Mouse (Mus musculus) C2C12 (cell line): Measurements from ENCODE around the gene Rgs9. TPM values are rescaled to one million over a fixed set of nuclear protein-coding genes. Genes with fewer than 3 reads are reported as not detected.
"Not testable (repeated sequence)": the region's sequence is repeated elsewhere in the genome, so short reads cannot be mapped to it uniquely, and the experiment has no call there.

Experiments
- H3K27me3 ChIP-seq: one replicate; pipeline ENCODE4 v1.6.1; 2011; ENCODE audit not compliant: control insufficient read depth, insufficient read depth, insufficient read length
- H3K36me3 ChIP-seq: one replicate; pipeline ENCODE4 v1.6.1; 2011; ENCODE audit not compliant: control insufficient read depth, insufficient read depth
- H3K4me3 ChIP-seq: one replicate; pipeline ENCODE4 v1.5.1; 2011; ENCODE audit warnings: mild to moderate bottlenecking, control low read depth; ENCODE audit not compliant: poor library complexity, insufficient read depth, severe bottlenecking
- H3K79me2 ChIP-seq: one replicate; pipeline ENCODE4 v1.6.1; 2011; ENCODE audit not compliant: control insufficient read depth, insufficient read depth
- H3K79me3 ChIP-seq: one replicate; pipeline ENCODE4 v1.6.1; 2011; ENCODE audit warnings: low read depth, control low read depth
- H3ac ChIP-seq: one replicate; pipeline ENCODE3; 2011; ENCODE audit warnings: low read depth; ENCODE audit not compliant: control insufficient read depth, insufficient read length
- CEBPB ChIP-seq: IDR thresholded peaks from one replicate; pipeline ENCODE4 v1.6.1; 2011; ENCODE audit warnings: low read depth, mild to moderate bottlenecking, control low read depth, moderate library complexity
- CTCF ChIP-seq: IDR thresholded peaks from one replicate; pipeline ENCODE4 v1.5.1; 2011; ENCODE audit not compliant: control insufficient read depth, insufficient read depth, insufficient read length
- FOSL1 ChIP-seq: IDR thresholded peaks from one replicate; pipeline ENCODE4 v1.8.0; 2011; ENCODE audit warnings: mild to moderate bottlenecking, low read length; ENCODE audit not compliant: poor library complexity, insufficient read depth, severe bottlenecking
- MAX ChIP-seq: IDR thresholded peaks from one replicate; pipeline ENCODE4 v1.6.1; 2011; ENCODE audit warnings: mild to moderate bottlenecking, control low read depth
- MYOD1 ChIP-seq: IDR thresholded peaks from one replicate; pipeline ENCODE4 v1.6.1; 2011; ENCODE audit warnings: low read depth; ENCODE audit not compliant: control insufficient read depth, insufficient read length
- MYOG ChIP-seq: IDR thresholded peaks from one replicate; pipeline ENCODE4 v1.6.1; 2011; ENCODE audit not compliant: control insufficient read depth, insufficient read length; ENCODE audit errors: extremely low read depth
- USF1 ChIP-seq: IDR thresholded peaks from one replicate; pipeline ENCODE4 v1.6.1; 2011; ENCODE audit warnings: low read depth, mild to moderate bottlenecking, control low read depth, moderate library complexity
- polyA plus RNA-seq: library from polyadenylated mRNA; unstranded; fragments of >200 nt; fragmentation: generic; extraction: Trizol; gene quantifications from one replicate; pipeline ENCODE4 v1.2.1, GENCODE M21; 2012; ENCODE audit warnings: missing spikeins

The Rgs9 gene
- polyA plus RNA-seq, 1 experiment = 0.02 TPM

- H3ac ChIP-seq = no peak overlapping the region
- TF ChIP-seq USF1 (no peak), MAX (no peak), FOSL1 (no peak), MYOD1 (no peak), MYOG (no peak), CTCF (no peak)
- no peak overlapping the region for H3K4me3 ChIP-seq
Measured at GRCm38 (mm10) chr11:109292056-109292455, 5.9 kb downstream of the Rgs9 start.

GRCm38 (mm10) chr11:109289378-109289777 lies 8.6 kb downstream of the Rgs9 start:
- not testable (repeated sequence) for H3ac ChIP-seq, H3K27me3 ChIP-seq, H3K36me3 ChIP-seq, H3K79me3 ChIP-seq, H3K79me2 ChIP-seq, H3K4me3 ChIP-seq

More at GRCm38 (mm10) chr11:109292056-109292455, 5.9 kb downstream of the Rgs9 start:
- no peaks in the 10 kb centered on the region for H3K79me2 ChIP-seq
- H3K79me3 ChIP-seq = no peaks in the 10 kb centered on the region
- no peaks in the 10 kb centered on the region for H3K36me3 ChIP-seq
- peaks cover 4% of the 10 kb centered on the region for H3K27me3 ChIP-seq

DNA sequence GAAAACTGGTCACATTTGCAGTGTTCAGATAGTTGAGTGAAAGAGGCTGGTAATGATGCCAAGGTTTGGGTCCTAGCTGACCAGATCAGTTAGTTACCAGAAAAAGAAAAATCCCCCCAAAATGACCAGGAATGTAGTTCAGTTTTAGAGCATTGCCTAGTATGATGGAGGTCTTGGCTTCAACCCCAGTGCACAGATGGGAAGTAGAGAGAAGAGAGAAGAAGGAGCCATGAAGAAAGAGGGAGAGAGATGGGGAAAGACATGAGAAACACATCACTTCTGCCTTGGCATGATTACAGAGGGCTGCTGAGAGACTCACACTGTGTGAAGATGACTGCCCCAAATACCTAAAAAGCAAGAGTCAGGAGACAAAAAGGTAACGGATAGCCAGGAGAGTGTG lies 13.1 kb downstream of the Rgs9 start:
- Histone ChIP-seq H3K79me2 (no peaks in the 10 kb centered on the region), H3K36me3 (no peaks in the 10 kb centered on the region), H3K4me3 (no peak overlapping the region), H3ac (no peak overlapping the region), H3K79me3 (no peaks in the 10 kb centered on the region), H3K27me3 (peaks cover 3% of the 10 kb centered on the region)
- TF ChIP-seq MAX = no peak
- no peak for TF ChIP-seq MYOD1
- no peak for TF ChIP-seq CTCF
- TF ChIP-seq CEBPB = no peak
- no peak for TF ChIP-seq FOSL1
- no peak for TF ChIP-seq USF1
- TF ChIP-seq MYOG = no peak

DNA sequence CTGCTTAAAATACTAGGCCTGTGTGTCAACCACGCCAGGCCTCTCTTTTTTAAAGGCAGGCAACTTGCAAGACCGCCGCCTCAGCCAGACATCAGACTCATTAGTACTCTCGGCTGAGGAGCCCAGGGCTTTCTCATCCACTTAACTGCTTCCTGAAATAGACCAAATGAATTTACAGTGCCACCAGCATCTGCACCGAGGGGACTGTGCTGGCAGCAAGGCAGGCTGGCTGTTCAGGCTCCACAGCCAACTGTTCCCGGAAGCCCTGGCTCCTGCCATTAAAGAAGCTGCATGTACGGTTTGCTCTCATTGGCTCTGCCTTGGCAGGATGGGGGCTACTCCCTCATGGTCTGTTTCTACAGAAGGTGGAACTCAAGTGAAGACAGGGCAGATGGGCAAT lies 19.7 kb downstream of the Rgs9 start:
- H3K79me2 ChIP-seq = no peaks in the 10 kb centered on the region
- H3ac ChIP-seq = no peak overlapping the region
- no peaks in the 10 kb centered on the region for H3K79me3 ChIP-seq
- no peak for TF ChIP-seq CEBPB
- no peak for TF ChIP-seq MAX
- TF ChIP-seq USF1 = no peak
- no peak for TF ChIP-seq MYOG
- TF ChIP-seq MYOD1 = no peak
- TF ChIP-seq FOSL1 = no peak
- TF ChIP-seq CTCF = no peak
- no peaks in the 10 kb centered on the region for H3K36me3 ChIP-seq
- peaks cover 7% of the 10 kb centered on the region for H3K27me3 ChIP-seq
- H3K4me3 ChIP-seq = no peak overlapping the region

GRCm38 (mm10) chr11:109271399-109271798 lies 26.5 kb downstream of the Rgs9 start:
- Histone ChIP-seq H3K27me3 (no peaks in the 10 kb centered on the region), H3K79me2 (no peaks in the 10 kb centered on the region)
- TF ChIP-seq MYOD1 (no peak), CEBPB (no peak), MYOG (no peak), FOSL1 (no peak), CTCF (no peak), MAX (no peak), USF1 (no peak)

DNA sequence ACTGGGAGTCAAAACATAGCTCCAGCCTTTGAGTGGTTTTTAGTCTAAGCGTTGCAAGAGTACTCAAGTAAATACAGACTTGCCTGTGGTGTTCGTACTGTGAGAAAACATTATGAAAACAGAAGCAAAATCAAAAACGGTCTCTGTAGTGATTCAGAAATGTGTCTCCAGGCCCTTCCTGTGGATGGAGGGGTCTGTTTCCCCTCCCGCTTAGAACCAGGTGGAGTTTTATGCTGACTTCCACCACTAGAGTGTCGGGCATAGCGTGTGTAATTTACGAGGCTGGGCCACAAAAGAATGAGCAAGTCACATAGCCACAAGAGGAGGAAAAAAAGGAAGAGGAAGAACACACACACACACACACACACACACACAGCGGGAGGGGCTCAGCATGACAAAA lies 27.6 kb downstream of the Rgs9 start:
- Histone ChIP-seq H3K4me3 (no peak overlapping the region), H3ac (no peak overlapping the region), H3K27me3 (no peaks in the 10 kb centered on the region), H3K79me2 (no peaks in the 10 kb centered on the region), H3K79me3 (no peaks in the 10 kb centered on the region), H3K36me3 (no peaks in the 10 kb centered on the region)
- no peak for TF ChIP-seq USF1
- TF ChIP-seq CTCF = no peak
- no peak for TF ChIP-seq CEBPB
- TF ChIP-seq MAX = no peak
- no peak for TF ChIP-seq MYOG
- no peak for TF ChIP-seq FOSL1
- no peak for TF ChIP-seq MYOD1

More at GRCm38 (mm10) chr11:109271399-109271798, 26.5 kb downstream of the Rgs9 start:
- Histone ChIP-seq H3ac (no peak overlapping the region), H3K36me3 (no peaks in the 10 kb centered on the region), H3K79me3 (no peaks in the 10 kb centered on the region), H3K4me3 (no peak overlapping the region)
